Mouse (Mus musculus) lung, postnatal 0 days (tissue): ENCODE measurements around the gene Cd248.
A peak's percentile ranks its signal among the peaks of the same experiment; 100 is the strongest.

Experiments used
- CTCF ChIP-seq: IDR thresholded peaks from 2 replicates; pipeline ENCODE4 v1.5.1; 2016; ENCODE audit warnings: antibody characterized with exemption, mild to moderate bottlenecking
- EP300 ChIP-seq: IDR thresholded peaks from 2 replicates; pipeline ENCODE4 v1.6.1; 2016; ENCODE audit warnings: antibody characterized with exemption, mild to moderate bottlenecking, control low read depth

DNA sequence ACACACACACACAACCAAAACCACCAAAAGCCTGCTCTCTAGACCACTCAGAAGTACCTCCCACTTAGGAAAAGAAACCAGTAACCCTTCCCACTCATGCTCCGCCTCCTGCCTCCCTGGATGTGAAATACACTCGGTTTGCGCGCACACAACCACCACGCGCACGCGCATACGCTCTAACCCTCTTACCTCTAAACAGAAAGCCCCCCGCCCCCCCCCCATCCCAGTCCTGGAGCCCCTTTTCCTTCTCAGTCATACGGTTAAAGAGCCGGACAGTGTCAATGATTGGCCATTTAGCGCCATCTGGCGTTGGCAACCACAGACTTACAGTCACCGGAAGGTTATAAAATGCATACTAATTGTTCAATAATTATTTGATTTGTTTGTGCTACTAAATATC lies 5.2 kb downstream of the Cd248 start:
- TF ChIP-seq CTCF (peak; percentile 74), EP300 (no peak)
